ENCODE assay signal across 8 mouse cellular contexts in the genomic region with DNA sequence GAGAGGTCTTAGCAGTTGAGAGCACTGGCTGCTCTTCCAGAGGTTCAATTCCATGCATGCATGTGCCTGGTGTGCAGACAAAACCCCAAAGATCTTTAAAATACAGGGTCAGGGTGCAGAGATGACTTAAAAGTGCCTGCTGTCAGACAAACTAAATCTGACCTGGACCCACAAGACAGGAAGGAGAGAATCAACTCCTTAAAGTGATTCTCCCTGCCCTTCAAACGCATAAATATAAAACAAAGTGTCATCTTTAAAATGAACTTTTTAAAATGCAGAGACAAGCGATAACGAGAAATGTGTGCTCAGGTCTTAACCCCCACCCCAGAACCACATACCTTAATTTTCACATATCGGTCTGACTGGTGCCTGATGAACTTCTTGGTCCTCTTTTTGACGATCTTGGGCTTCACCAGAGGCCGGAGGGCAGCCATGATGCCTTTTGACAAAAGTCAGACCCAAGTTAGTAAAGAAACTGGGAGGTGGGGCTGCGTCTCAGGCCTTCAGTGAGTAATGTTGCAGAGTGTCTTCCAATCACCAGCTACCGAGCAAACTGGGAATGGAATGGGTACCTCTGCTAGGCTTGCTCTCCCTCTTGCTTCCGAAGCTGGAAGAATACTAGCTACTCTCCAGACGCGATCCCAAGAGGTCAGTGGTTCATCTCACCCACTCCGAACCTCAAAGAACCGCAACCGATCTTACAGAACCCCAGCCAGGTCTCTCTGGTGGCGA. TPM values are rescaled to one million over a fixed set of nuclear protein-coding genes. Genes with fewer than 3 reads are reported as not detected.
A peak's percentile ranks its signal among the peaks of the same experiment; 100 is the strongest.
DNase-seq lines count a peak whose midpoint lies in the region; ATAC-seq and TF ChIP-seq lines count a peak whose summit lies in the region.

No protein-coding gene starts in this region.

- peak overlapping the region; percentile 98 for H3K27ac ChIP-seq in left cerebral cortex, adult 2 months
- H3K27ac ChIP-seq in brown adipose tissue, adult 24 weeks (replicated peaks; ENCODE audit: low read depth, low read length) = peak overlapping the region; percentile 25; the same call in 1 of the 2 replicates
- peak overlapping the region; percentile 96 for H3K27ac ChIP-seq in hindbrain, embryonic 16.5 days (ENCODE audit: low read depth, low read length)

- no peak for ATAC-seq in hindbrain, embryonic 16.5 days

- H3K9ac ChIP-seq in hindbrain, embryonic 16.5 days (ENCODE audit: low read depth, low read length) = peak overlapping the region; percentile 89

- no peaks in the 10 kb centered on the region for H3K27me3 ChIP-seq in hindbrain, embryonic 16.5 days (replicated peaks; ENCODE audit: control insufficient read depth, insufficient read depth, low read length)
- H3K27me3 ChIP-seq in myocyte (ENCODE audit: control insufficient read depth, insufficient read depth, insufficient read length) = no peaks in the 10 kb centered on the region

- H3K9me3 ChIP-seq in hindbrain, embryonic 16.5 days (ENCODE audit: control insufficient read depth, low read length) = no peaks in the 10 kb centered on the region

- DNase-seq in left cerebral cortex, adult 2 months (ENCODE audit: extremely low spot score in 1 of 2, low spot score in 2 of 2) = no peak
- no peak for DNase-seq in left cerebral cortex, adult 18-20 months (ENCODE audit: low spot score in 2 of 2)
- no peak for DNase-seq in layer of hippocampus, adult 9-11 months
- DNase-seq in left cerebral cortex, postnatal 36 days (ENCODE audit: low spot score in 2 of 2) = no peak
- DNase-seq in spleen, adult 12 weeks (ENCODE audit: low spot score) = no peak

- TF ChIP-seq CTCF in left cerebral cortex, adult 2 months (IDR thresholded peaks at IDR 0.05) = no peak

- peak overlapping the region; percentile 75 for H3K4me2 ChIP-seq in hindbrain, embryonic 16.5 days (ENCODE audit: low read length)
- H3K4me2 ChIP-seq in myocyte (ENCODE audit: low read depth) = peak overlapping the region; percentile 85

- H3K79me2 ChIP-seq in myocyte (ENCODE audit: control insufficient read depth, insufficient read depth) = peaks cover 31% of the 10 kb centered on the region

- peaks cover 4% of the 10 kb centered on the region; the same call in 1 of the 2 replicates for H3K4me1 ChIP-seq in brown adipose tissue, adult 24 weeks (ENCODE audit: control insufficient read depth, insufficient read depth, insufficient read length, low read length)
- H3K4me1 ChIP-seq in hindbrain, embryonic 16.5 days (ENCODE audit: control insufficient read depth, insufficient read depth, low read depth, low read length) = peaks cover 16% of the 10 kb centered on the region

- H3K36me3 ChIP-seq in hindbrain, embryonic 16.5 days (ENCODE audit: control insufficient read depth, insufficient read depth, low read length) = peaks cover 18% of the 10 kb centered on the region
- peaks cover 16% of the 10 kb centered on the region for H3K36me3 ChIP-seq in myocyte (ENCODE audit: control insufficient read depth, insufficient read depth)

- whole genome bisulfite sequencing in hindbrain, embryonic 16.5 days = 6% methylated on average over 15 of the region's 15 CpGs

- intact Hi-C loops in left cerebral cortex, adult 2 months (cut with DNase I) = loop anchor here (1.0 kb wide), 1 partner anchor 206 kb away; a partner anchor contains a TSS
- intact Hi-C loops in left cerebral cortex, postnatal 36 days (cut with DNase I) = loop anchor here (5.0 kb wide), 1 partner anchor 130 kb away; a partner anchor contains a TSS

- H3K4me3 ChIP-seq in left cerebral cortex, adult 2 months = peak overlapping the region; percentile 86
- H3K4me3 ChIP-seq in brown adipose tissue, adult 24 weeks (ENCODE audit: insufficient read depth, low read depth, low read length) = peak overlapping the region; percentile 93
- H3K4me3 ChIP-seq in hindbrain, embryonic 16.5 days (ENCODE audit: low read length) = peak overlapping the region; percentile 85
- H3K4me3 ChIP-seq in myocyte = peak overlapping the region; percentile 94

- H3ac ChIP-seq in myocyte (ENCODE audit: control insufficient read depth, insufficient read length) = peak overlapping the region; percentile 22

- peak; percentile 49 for TF ChIP-seq POLR2A in myocyte (IDR thresholded peaks at IDR 0.05; ENCODE audit: insufficient read length, low read depth)

TF ChIP-seq in myocyte, 11 proteins besides CTCF, POLR2A, EP300 and RAD21:
- TF ChIP-seq MYOG (IDR thresholded peaks at IDR 0.05; ENCODE audit: control insufficient read depth in 1 of 3, insufficient read depth in 1 of 3, insufficient read length in 2 of 3, low read depth in 2 of 3) = no peak
- TF ChIP-seq USF1 (IDR thresholded peaks at IDR 0.05; ENCODE audit: low read depth) = no peak
- TF ChIP-seq POLR2AphosphoS2 (IDR thresholded peaks at IDR 0.05; ENCODE audit: insufficient read length, low read depth) = peak; percentile 52
TF ChIP-seq in myocyte: peak in this region for 1.

RNA-seq across cellular contexts. Expression of a gene that starts 0.9 kb away (rescaled TPM):
- 100 to 1,000 TPM; 429 to 479 TPM for total RNA-seq in left cerebral cortex, adult 2 months (2021)
- 100 to 1,000 TPM; 512 to 513 TPM for total RNA-seq in left cerebral cortex, adult 18-20 months (2021)
- 1,120 and 1,124 TPM in 2 replicates for polyA plus RNA-seq in brown adipose tissue, adult 24 weeks (2012; ENCODE audit: insufficient read depth, insufficient read length, missing spikeins)
- 854 and 884 TPM in 2 replicates for polyA plus RNA-seq in hindbrain, embryonic 16.5 days (2015; fragmentation: Nextera tagmentation; extraction: Ambion mirVana)
- polyA plus RNA-seq in myocyte (2012; fragmentation: generic; extraction: Trizol) = 4,367 TPM
- 100 to 1,000 TPM; 444 to 498 TPM for total RNA-seq in left cerebral cortex, postnatal 36 days (2021)

RNA-seq across cellular contexts. Expression of a gene that starts 30.6 kb away (rescaled TPM):
- total RNA-seq in left cerebral cortex, adult 2 months (2021) = 1 to 10 TPM; 5.4 to 6.1 TPM
- total RNA-seq in left cerebral cortex, adult 18-20 months (2021) = 1 to 10 TPM; 4.9 to 5.5 TPM
- 0.46 TPM in 1 of 2 replicates, not detected in the other for polyA plus RNA-seq in brown adipose tissue, adult 24 weeks (2012; ENCODE audit: insufficient read depth, insufficient read length, missing spikeins)
- polyA plus RNA-seq in hindbrain, embryonic 16.5 days (2015; fragmentation: Nextera tagmentation; extraction: Ambion mirVana) = 2.2 and 3.1 TPM in 2 replicates
- not detected for polyA plus RNA-seq in myocyte (2012; fragmentation: generic; extraction: Trizol)
- total RNA-seq in left cerebral cortex, postnatal 36 days (2021) = 1 to 10 TPM; 3.8 to 5.3 TPM

RNA-seq across cellular contexts. Expression of a gene that starts 33.3 kb away (rescaled TPM):
- total RNA-seq in left cerebral cortex, adult 2 months (2021) = 1 to 10 TPM; 1.8 to 1.9 TPM
- 1 to 10 TPM; 2.0 to 2.4 TPM for total RNA-seq in left cerebral cortex, adult 18-20 months (2021)
- 0.44 and 0.46 TPM in 2 replicates for polyA plus RNA-seq in brown adipose tissue, adult 24 weeks (2012; ENCODE audit: insufficient read depth, insufficient read length, missing spikeins)
- polyA plus RNA-seq in hindbrain, embryonic 16.5 days (2015; fragmentation: Nextera tagmentation; extraction: Ambion mirVana) = 10.0 and 13.9 TPM in 2 replicates
- polyA plus RNA-seq in myocyte (2012; fragmentation: generic; extraction: Trizol) = 31.3 TPM
- total RNA-seq in left cerebral cortex, postnatal 36 days (2021) = 1 to 10 TPM; 2.0 to 2.3 TPM

RNA-seq across cellular contexts. Expression of a gene that starts 45.4 kb away (rescaled TPM):
- 1 to 10 TPM; 1.2 TPM for total RNA-seq in left cerebral cortex, adult 2 months (2021)
- total RNA-seq in left cerebral cortex, adult 18-20 months (2021) = 1 to 10 TPM in 1 of 2 experiments, under 1 TPM in 1; 0.56 to 4.8 TPM
- not detected in 2 replicates for polyA plus RNA-seq in brown adipose tissue, adult 24 weeks (2012; ENCODE audit: insufficient read depth, insufficient read length, missing spikeins)
- 1.9 TPM in 2 replicates for polyA plus RNA-seq in hindbrain, embryonic 16.5 days (2015; fragmentation: Nextera tagmentation; extraction: Ambion mirVana)
- polyA plus RNA-seq in myocyte (2012; fragmentation: generic; extraction: Trizol) = 0.37 TPM
- total RNA-seq in left cerebral cortex, postnatal 36 days (2021) = 1 to 10 TPM; 1.4 to 2.1 TPM

RNA-seq across cellular contexts. Expression of a gene that starts 45.5 kb away (rescaled TPM):
- total RNA-seq in left cerebral cortex, adult 2 months (2021) = 1 to 10 TPM; 8.5 TPM
- total RNA-seq in left cerebral cortex, adult 18-20 months (2021) = 1 to 10 TPM; 9.5 to 9.9 TPM
- polyA plus RNA-seq in brown adipose tissue, adult 24 weeks (2012; ENCODE audit: insufficient read depth, insufficient read length, missing spikeins) = 0.48 and 1.0 TPM in 2 replicates
- 11.1 and 11.4 TPM in 2 replicates for polyA plus RNA-seq in hindbrain, embryonic 16.5 days (2015; fragmentation: Nextera tagmentation; extraction: Ambion mirVana)
- 0.56 TPM for polyA plus RNA-seq in myocyte (2012; fragmentation: generic; extraction: Trizol)
- 1 to 10 TPM; 8.2 to 9.0 TPM for total RNA-seq in left cerebral cortex, postnatal 36 days (2021)

Comparison
In these comparisons a context has a peak if more than half of its experiments do, and no peak if none do; other contexts are left out.
1. H3K27ac ChIP-seq: peak in every context shown above with its lines; median percentile 98 in left cerebral cortex, adult 2 months; 96 in hindbrain, embryonic 16.5 days; 25 in brown adipose tissue, adult 24 weeks.